Mouse (Mus musculus) cerebral cortex, adult 2 months (tissue): Measurements from ENCODE around the gene Crk.

Source experiments
- WGBS: fragments of 180-500 bp; shearing (Covaris S2); methylation state at CpG from one replicate; pipeline ENCODE4 v1.1.7; 2018; 5-methylcytosine and 5-hydroxymethylcytosine counted together

Crk gene

GRCm38 (mm10) chr11:75684956-75685355 is 5.9 kb downstream of the Crk start:
- WGBS = 55% methylated on average over 2 of the region's 2 CpGs

- 67% methylated on average over 2 of the region's 2 CpGs for WGBS
Measured at GRCm38 (mm10) chr11:75687343-75687993, 8.4 kb downstream of the Crk start.

- WGBS = 80% methylated on average over 2 of the region's 2 CpGs
Measured at GRCm38 (mm10) chr11:75688132-75688531, 9.1 kb downstream of the Crk start.

- 57% methylated on average over 1 of the region's 1 CpGs for WGBS
Measured at GRCm38 (mm10) chr11:75689977-75690376, 10.9 kb downstream of the Crk start.

GRCm38 (mm10) chr11:75693570-75693969 is 14.5 kb downstream of the Crk start:
- WGBS = 88% methylated on average over 5 of the region's 5 CpGs

GRCm38 (mm10) chr11:75697464-75697863 is 18.4 kb downstream of the Crk start:
- WGBS = 89% methylated on average over 3 of the region's 3 CpGs

GRCm38 (mm10) chr11:75700557-75700956 is 21.5 kb downstream of the Crk start:
- WGBS = 86% methylated on average over 5 of the region's 5 CpGs

- WGBS = 81% methylated on average over 6 of the region's 6 CpGs
Measured at GRCm38 (mm10) chr11:75702761-75703160, 23.7 kb downstream of the Crk start.

- WGBS = 73% methylated on average over 2 of the region's 2 CpGs
Measured at GRCm38 (mm10) chr11:75703748-75704147, 24.7 kb downstream of the Crk start.

GRCm38 (mm10) chr11:75713949-75714348 is 34.9 kb downstream of the Crk start:
- WGBS = 96% methylated on average over 1 of the region's 1 CpGs

- WGBS = 27% methylated on average over 12 of the region's 12 CpGs
Measured at GRCm38 (mm10) chr11:75715556-75715955, 36.5 kb downstream of the Crk start.

GRCm38 (mm10) chr11:75716661-75717325 is 37.7 kb downstream of the Crk start:
- WGBS = 67% methylated on average over 8 of the region's 8 CpGs

GRCm38 (mm10) chr11:75722339-75722738 is 43.3 kb downstream of the Crk start:
- WGBS = 41% methylated on average over 4 of the region's 4 CpGs

- WGBS = 75% methylated on average over 2 of the region's 2 CpGs
Measured at GRCm38 (mm10) chr11:75727168-75727567, 48.1 kb downstream of the Crk start.

GRCm38 (mm10) chr11:75727659-75728058 is 48.6 kb downstream of the Crk start:
- 88% methylated on average over 6 of the region's 6 CpGs for WGBS

- WGBS = under 1% methylated on average over 72 of the region's 76 CpGs
Measured at GRCm38 (mm10) chr11:75732434-75733226, 53.6 kb downstream of the Crk start, which contains the start of gene Ywhae. TSS of gene Ywhae (plus strand) at chr11:75732869.

- under 1% methylated on average over 50 of the region's 52 CpGs for WGBS
Measured at GRCm38 (mm10) chr11:75733227-75733940, 54.3 kb downstream of the Crk start.

GRCm38 (mm10) chr11:75735462-75736252 is 56.6 kb downstream of the Crk start:
- WGBS = 47% methylated on average over 5 of the region's 5 CpGs

GRCm38 (mm10) chr11:75736978-75737377 is 57.9 kb downstream of the Crk start:
- 14% methylated on average over 3 of the region's 3 CpGs for WGBS

- 52% methylated on average over 2 of the region's 2 CpGs for WGBS
Measured at GRCm38 (mm10) chr11:75737806-75738476, 58.9 kb downstream of the Crk start.

GRCm38 (mm10) chr11:75738477-75738821 is 59.4 kb downstream of the Crk start:
- 81% methylated on average over 7 of the region's 7 CpGs for WGBS
